14 mouse cellular contexts compared by ENCODE assay signal in genomic region chr1:67795066-67795465, GRCm38 (mm10).
DNase-seq lines count a peak whose midpoint lies in the region; ATAC-seq lines count a peak whose summit lies in the region.
"Had no signal": no experiment of that assay in that cellular context is flagged by ENCODE, and none has a peak within 500 bp of the region (broad histone marks: within the 10 kb centered on the region; RNA-seq: fewer than 3 reads in every experiment).

No protein-coding gene starts in this region.

- no peaks in the 10 kb centered on the region for H3K36me3 ChIP-seq in kidney, embryonic 15.5 days
- H3K36me3 ChIP-seq in hindbrain, embryonic 14.5 days (replicated peaks; ENCODE audit: control insufficient read depth, insufficient read depth), result no peaks in the 10 kb centered on the region

- no peak overlapping the region for H3K27ac ChIP-seq in kidney, embryonic 15.5 days
- H3K27ac ChIP-seq in hindbrain, embryonic 14.5 days, result peak overlapping the region; percentile 14; the same call in 1 of the 2 replicates
- H3K27ac ChIP-seq: heart, adult 2 months had no signal

- H3K9me3 ChIP-seq in kidney, embryonic 15.5 days (replicated peaks), result no peaks in the 10 kb centered on the region
- H3K9me3 ChIP-seq in hindbrain, embryonic 14.5 days (ENCODE audit: control insufficient read depth, low read length), result no peaks in the 10 kb centered on the region

- 0 out of 2 replicates have a peak, but pooled peaks have one; percentile 49 for ATAC-seq in kidney, embryonic 15.5 days (replicated peaks; ENCODE audit: low FRiP score)
- ATAC-seq in hindbrain, embryonic 14.5 days (ENCODE audit: low FRiP score), result no peak
- ATAC-seq: midbrain, embryonic 16.5 days had no signal

- no peak overlapping the region for H3K4me3 ChIP-seq in kidney, embryonic 15.5 days (replicated peaks)
- no peak overlapping the region for H3K4me3 ChIP-seq in hindbrain, embryonic 14.5 days (replicated peaks; ENCODE audit: low read length)
- H3K4me3 ChIP-seq: heart, adult 2 months had no signal

- H3K9ac ChIP-seq in kidney, embryonic 15.5 days, result no peak overlapping the region
- no peak overlapping the region for H3K9ac ChIP-seq in hindbrain, embryonic 14.5 days

- H3K27me3 ChIP-seq in kidney, embryonic 15.5 days, result no peaks in the 10 kb centered on the region
- no peaks in the 10 kb centered on the region for H3K27me3 ChIP-seq in hindbrain, embryonic 14.5 days (ENCODE audit: control insufficient read depth, insufficient read depth, low read length)

- DNase-seq in kidney, adult 8-10 months, result no peak
- peak; percentile 20 for DNase-seq in embryo, embryonic 9.5 days (ENCODE audit: extremely low spot score)
- DNase-seq in hindbrain, embryonic 14.5 days (ENCODE audit: low spot score), result peak; percentile 53
- peak; percentile 83 for DNase-seq in retina, postnatal 1 day
- no peak for DNase-seq in gastrocnemius, postnatal 4 days (ENCODE audit: low spot score in 2 of 2)
- DNase-seq in thymus, adult 18-20 months, result no peak
- no peak for DNase-seq in kidney, postnatal 4 days
- DNase-seq: heart, adult 2 months; heart, postnatal 4 days; lung, postnatal 10 days; thymus, postnatal 4 days had no signal

- whole genome bisulfite sequencing in kidney, embryonic 15.5 days, result 10% methylated on average over 2 of the region's 2 CpGs
- WGBS in hindbrain, embryonic 14.5 days, result 21% methylated on average over 2 of the region's 2 CpGs

- 0 out of 2 replicates have a peak, but pooled peaks cover 4% of the 10 kb centered on the region for H3K4me1 ChIP-seq in kidney, embryonic 15.5 days
- H3K4me1 ChIP-seq in hindbrain, embryonic 14.5 days (replicated peaks; ENCODE audit: control insufficient read depth, insufficient read depth, low read length), result no peaks in the 10 kb centered on the region

- H3K4me2 ChIP-seq in kidney, embryonic 15.5 days, result no peak overlapping the region
- H3K4me2 ChIP-seq in hindbrain, embryonic 14.5 days (replicated peaks), result no peak overlapping the region
- H3K4me2 ChIP-seq: liver, embryonic 11.5 days had no signal

Comparison
In these comparisons a context has a peak if more than half of its experiments do, and no peak if none do; other contexts are left out.
1. DNase-seq: peak in embryo, embryonic 9.5 days (single experiment), hindbrain, embryonic 14.5 days (single experiment) and retina, postnatal 1 day (single experiment); none in kidney, adult 8-10 months (0 of 2), gastrocnemius, postnatal 4 days (0 of 2), thymus, adult 18-20 months (0 of 2) and kidney, postnatal 4 days (0 of 2).